Mouse (Mus musculus) brain, embryonic 14.5 days (tissue): ENCODE measurements around the gene Gm9913.

ENCODE experiments used
- CTCF ChIP-seq: fragments of 200-500 bp; IDR thresholded peaks from 2 replicates; pipeline ENCODE4 v1.5.1; 2012; ENCODE audit warnings: inconsistent platforms, mild to moderate bottlenecking, moderate library complexity, borderline replicate concordance; ENCODE audit not compliant: insufficient read depth, insufficient read length; ENCODE audit errors: extremely low read depth
- POLR2A ChIP-seq: fragments of 200-500 bp; IDR thresholded peaks from 2 replicates; pipeline ENCODE4 v1.6.1; 2012; ENCODE audit warnings: mild to moderate bottlenecking, inconsistent platforms, borderline replicate concordance; ENCODE audit not compliant: poor library complexity, insufficient read depth, insufficient read length, severe bottlenecking; ENCODE audit errors: extremely low read depth

DNA sequence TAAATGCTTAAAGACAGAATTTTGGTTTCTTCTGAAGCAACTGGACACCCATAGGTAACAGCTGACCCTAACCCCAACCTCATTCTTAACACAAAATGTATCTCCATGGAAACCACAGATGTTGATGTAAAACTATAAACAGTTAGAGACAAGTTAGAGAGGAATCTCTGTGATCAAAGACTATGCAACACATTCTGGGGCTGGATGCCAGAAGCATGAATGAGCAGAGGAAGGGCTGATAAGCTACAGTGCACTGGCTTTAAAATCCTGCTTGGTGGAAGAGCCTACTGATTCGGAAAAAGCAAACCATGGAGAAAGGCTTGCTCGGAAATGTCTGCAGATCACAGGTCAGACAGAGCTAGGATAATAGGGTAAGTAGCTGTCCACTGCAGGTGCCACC, 31.7 kb upstream of the Gm9913 start:
- TF ChIP-seq POLR2A: no peak
- no peak for TF ChIP-seq CTCF
